Mouse (Mus musculus) hindbrain, embryonic 10.5 days (tissue): Measurements from ENCODE around the gene Gm28048. TPM values are rescaled to one million over a fixed set of nuclear protein-coding genes. Genes with fewer than 3 reads are reported as not detected.
A peak's percentile ranks its signal among the peaks of the same experiment; 100 is the strongest.

Source experiments
- DNase-seq: peaks from one replicate; pipeline ENCODE4 v3.0.0-alpha.2; 2017; ENCODE audit warnings: low spot score
- H3K27ac ChIP-seq: fragments of 300-500 bp; sonication (generic); 2 replicates; pipeline ENCODE4 v1.5.1; 2016; ENCODE audit warnings: mild to moderate bottlenecking, moderate library complexity
- H3K27me3 ChIP-seq: fragments of 300-500 bp; sonication (generic); 2 replicates; pipeline ENCODE4 v1.6.1; 2016; ENCODE audit warnings: mild to moderate bottlenecking; ENCODE audit not compliant: poor library complexity, insufficient read depth, severe bottlenecking
- H3K36me3 ChIP-seq: fragments of 300-500 bp; sonication (generic); 2 replicates; pipeline ENCODE4 v1.6.1; 2016; ENCODE audit warnings: mild to moderate bottlenecking, moderate library complexity
- H3K4me1 ChIP-seq: fragments of 300-500 bp; sonication (generic); replicated peaks from 2 replicates; pipeline ENCODE4 v1.6.1; 2016; ENCODE audit warnings: mild to moderate bottlenecking
- H3K4me3 ChIP-seq: fragments of 300-500 bp; sonication (generic); 2 replicates; pipeline ENCODE4 v1.5.1; 2016; ENCODE audit warnings: mild to moderate bottlenecking, moderate library complexity
- H3K9me3 ChIP-seq: fragments of 300-500 bp; sonication (generic); 2 replicates; pipeline ENCODE4 v1.6.1; 2016; ENCODE audit warnings: mild to moderate bottlenecking, moderate library complexity
- WGBS: fragments of 180-500 bp; shearing (Covaris S2); methylation state at CpG from one replicate; pipeline ENCODE4 v1.1.7; 2016; 5-methylcytosine and 5-hydroxymethylcytosine counted together
- polyA plus RNA-seq: library from polyadenylated mRNA; unstranded; fragments of >200 nt; fragmentation: Nextera tagmentation; extraction: Ambion mirVana; gene quantifications from 2 replicates; pipeline ENCODE4 v1.2.1, GENCODE M21; 2016

The Gm28048 gene
- polyA plus RNA-seq, result 3.3 and 4.5 TPM in 2 replicates

DNA sequence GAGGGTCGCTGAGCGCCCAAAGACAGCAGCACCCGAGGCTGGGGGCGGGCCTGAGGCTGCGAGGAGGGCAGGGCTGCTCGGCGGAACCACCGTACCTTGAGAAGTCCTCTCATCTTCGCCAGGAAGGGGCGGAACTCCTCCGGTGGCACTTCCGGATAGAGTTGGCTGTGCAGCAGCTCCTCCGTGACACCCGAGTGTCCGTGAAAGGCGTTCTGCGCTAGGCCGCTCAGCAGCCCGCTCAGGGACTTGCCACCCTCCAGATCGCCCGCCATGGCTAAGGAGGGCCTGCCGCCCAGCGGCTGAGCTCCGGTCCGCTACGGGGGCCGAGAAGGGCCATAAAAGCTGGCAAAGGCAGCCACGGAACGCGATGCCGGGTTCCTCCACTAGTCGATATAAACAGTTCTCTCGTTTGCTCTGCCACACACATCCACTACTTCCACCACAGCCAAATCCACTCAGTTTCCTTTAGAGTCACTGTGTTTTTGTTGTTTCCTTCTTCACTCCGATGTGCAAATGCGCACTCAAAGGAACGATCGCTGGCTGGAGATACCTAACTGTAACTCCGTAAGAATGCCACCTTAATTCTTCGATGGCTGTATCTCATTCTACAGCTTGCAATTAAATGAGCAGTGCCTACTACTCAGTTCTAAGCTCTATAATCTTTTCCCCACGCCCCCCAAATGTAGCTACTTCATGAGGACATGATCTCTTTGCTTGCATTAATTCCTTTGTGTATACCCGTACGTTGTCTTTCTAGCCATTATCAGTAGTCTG lies at the start of gene Gm28048, which contains the start of gene Commd1:
Gene Gm28048, minus strand, starts transcription at position 107 of the 774 bp plus-strand sequence.
Gene Commd1, minus strand, starts transcription at position 399 of the 774 bp plus-strand sequence.
- Histone ChIP-seq H3K4me3 (peak within 1 kb of the TSS; percentile 77), H3K4me1 (peaks cover 20% of the 10 kb centered on the region), H3K9me3 (no peaks in the 10 kb centered on the region), H3K27me3 (no peaks in the 10 kb centered on the region), H3K27ac (peak within 1 kb of the TSS; percentile 96), H3K36me3 (peaks cover 16% of the 10 kb centered on the region)
- WGBS, result 3% methylated on average over 42 of the region's 42 CpGs
- peak; percentile 96 for DNase-seq

DNA sequence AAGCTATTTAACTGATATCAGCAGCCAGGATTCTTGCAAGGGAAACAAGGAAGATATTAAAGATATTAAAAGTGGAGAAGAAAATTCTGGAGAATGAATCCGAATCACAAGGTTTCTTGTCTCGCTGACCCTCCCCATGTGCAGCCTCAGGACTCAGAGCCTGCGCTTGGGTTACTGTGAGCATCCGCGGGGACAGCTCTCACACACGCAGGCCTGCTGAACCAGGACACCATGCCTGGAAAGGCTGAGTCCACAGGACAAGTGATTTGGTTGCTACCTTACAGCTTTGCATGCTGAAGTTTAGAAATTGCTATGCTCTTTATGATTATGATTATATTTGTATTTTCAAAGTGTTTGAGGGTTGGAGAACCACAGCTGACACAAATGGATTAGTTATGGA lies 47.5 kb upstream of the Gm28048 start:
- Histone ChIP-seq H3K4me1 (no peaks in the 10 kb centered on the region), H3K9me3 (no peaks in the 10 kb centered on the region), H3K36me3 (no peaks in the 10 kb centered on the region), H3K27ac (no peak overlapping the region), H3K27me3 (no peaks in the 10 kb centered on the region), H3K4me3 (no peak overlapping the region)
- WGBS, result 87% methylated on average over 6 of the region's 6 CpGs
- DNase-seq, result no peak

DNA sequence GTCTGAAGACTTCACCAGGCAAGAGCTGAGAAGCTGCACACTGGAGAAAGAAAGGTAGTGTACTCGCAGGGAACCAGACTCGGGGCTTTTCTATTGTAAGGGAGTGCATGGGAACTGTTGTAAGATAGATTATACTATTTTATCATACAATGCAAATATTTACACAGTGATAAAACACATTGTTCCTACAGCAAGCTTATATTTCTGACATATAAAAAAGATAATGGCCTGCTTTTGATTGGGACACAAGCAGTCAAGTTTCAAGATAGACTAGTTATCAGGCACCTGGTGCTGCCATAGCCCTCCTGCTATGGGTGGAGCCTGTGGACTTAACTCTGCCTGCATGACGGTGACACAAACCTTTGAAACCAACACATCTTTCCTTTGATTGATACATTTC lies 47.1 kb upstream of the Gm28048 start:
- no peak overlapping the region for H3K27ac ChIP-seq
- H3K27me3 ChIP-seq, result no peaks in the 10 kb centered on the region
- no peak for DNase-seq
- H3K36me3 ChIP-seq, result no peaks in the 10 kb centered on the region
- 73% methylated on average over 3 of the region's 3 CpGs for WGBS
- no peaks in the 10 kb centered on the region for H3K4me1 ChIP-seq
- H3K9me3 ChIP-seq, result no peaks in the 10 kb centered on the region
- H3K4me3 ChIP-seq, result no peak overlapping the region

DNA sequence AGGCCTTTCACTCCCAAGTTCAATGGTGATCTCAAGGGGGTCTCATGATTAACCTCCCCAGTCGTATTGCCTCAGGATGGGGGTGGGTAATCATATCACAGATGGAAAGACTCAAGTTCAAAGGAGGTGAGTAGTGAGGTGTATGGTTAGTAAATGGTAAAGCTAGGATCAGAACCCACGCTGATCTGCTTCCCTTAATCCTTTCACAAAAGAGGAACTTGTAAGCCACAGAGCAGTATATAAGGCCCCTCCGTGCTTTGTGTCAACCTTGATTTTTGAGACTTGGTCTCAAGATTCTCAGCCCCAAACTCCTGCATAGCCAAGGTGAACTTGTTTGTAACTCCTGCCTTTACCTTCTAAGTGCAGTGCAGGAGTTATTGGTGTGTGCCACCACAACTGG lies 42.3 kb upstream of the Gm28048 start:
- 79% methylated on average over 3 of the region's 3 CpGs for WGBS
- DNase-seq, result no peak

DNA sequence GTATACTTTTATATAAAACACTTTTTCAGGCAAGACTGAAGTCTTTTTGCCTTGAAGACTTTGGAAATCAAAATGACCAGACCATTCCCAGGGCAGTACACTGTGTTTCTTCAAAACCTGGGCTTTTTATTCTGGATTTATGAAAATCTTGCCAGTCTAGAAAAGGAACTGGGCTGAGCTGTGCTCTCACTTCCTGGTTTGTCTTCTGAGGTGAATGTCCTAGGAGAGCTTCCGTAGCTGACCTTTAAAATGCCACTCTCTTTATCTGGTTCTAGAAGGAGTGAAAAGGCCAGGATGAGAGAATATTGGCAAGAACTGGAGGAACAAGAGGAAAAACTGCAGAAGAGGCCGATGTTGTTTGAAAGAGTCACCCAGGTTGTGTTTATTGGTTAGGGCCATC lies 41.3 kb upstream of the Gm28048 start:
- Histone ChIP-seq H3K27ac (no peak overlapping the region), H3K36me3 (no peaks in the 10 kb centered on the region), H3K4me3 (no peak overlapping the region), H3K9me3 (no peaks in the 10 kb centered on the region; the same call in 1 of the 2 replicates), H3K4me1 (0 out of 2 replicates have a peak, but pooled peaks cover 3% of the 10 kb centered on the region), H3K27me3 (no peaks in the 10 kb centered on the region)
- DNase-seq, result no peak
- 94% methylated on average over 2 of the region's 2 CpGs for WGBS

More for the DNA sequence above, 42.3 kb upstream of the Gm28048 start:
- Histone ChIP-seq H3K27me3 (no peaks in the 10 kb centered on the region), H3K36me3 (no peaks in the 10 kb centered on the region), H3K9me3 (no peaks in the 10 kb centered on the region), H3K4me1 (0 out of 2 replicates have a peak, but pooled peaks cover 3% of the 10 kb centered on the region), H3K4me3 (no peak overlapping the region), H3K27ac (no peak overlapping the region)

DNA sequence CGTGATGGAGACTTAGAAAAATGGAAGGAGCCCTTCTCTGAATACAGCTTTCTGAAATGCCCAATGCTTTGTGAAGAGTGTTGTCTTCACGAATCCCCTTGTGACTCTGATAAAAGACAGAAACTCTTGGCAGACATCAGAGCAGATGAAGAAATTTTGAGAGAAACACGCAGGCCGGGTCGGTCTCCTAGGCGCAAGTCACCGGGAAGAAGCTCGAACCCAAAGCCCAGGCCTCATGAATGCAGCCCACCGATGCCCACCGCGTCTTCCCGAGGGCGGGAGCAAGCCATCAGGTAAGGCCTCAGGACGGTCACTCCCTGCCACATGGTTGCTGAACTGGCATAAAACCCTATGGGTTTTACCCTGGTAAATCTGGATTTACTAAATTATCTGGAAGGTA lies 39.0 kb upstream of the Gm28048 start:
- H3K27me3 ChIP-seq, result no peaks in the 10 kb centered on the region
- WGBS, result 91% methylated on average over 14 of the region's 14 CpGs
- H3K27ac ChIP-seq, result no peak overlapping the region
- H3K36me3 ChIP-seq, result no peaks in the 10 kb centered on the region
- no peak overlapping the region for H3K4me3 ChIP-seq
- 0 out of 2 replicates have a peak, but pooled peaks cover 3% of the 10 kb centered on the region for H3K4me1 ChIP-seq
- no peaks in the 10 kb centered on the region; the same call in 1 of the 2 replicates for H3K9me3 ChIP-seq
- no peak for DNase-seq

DNA sequence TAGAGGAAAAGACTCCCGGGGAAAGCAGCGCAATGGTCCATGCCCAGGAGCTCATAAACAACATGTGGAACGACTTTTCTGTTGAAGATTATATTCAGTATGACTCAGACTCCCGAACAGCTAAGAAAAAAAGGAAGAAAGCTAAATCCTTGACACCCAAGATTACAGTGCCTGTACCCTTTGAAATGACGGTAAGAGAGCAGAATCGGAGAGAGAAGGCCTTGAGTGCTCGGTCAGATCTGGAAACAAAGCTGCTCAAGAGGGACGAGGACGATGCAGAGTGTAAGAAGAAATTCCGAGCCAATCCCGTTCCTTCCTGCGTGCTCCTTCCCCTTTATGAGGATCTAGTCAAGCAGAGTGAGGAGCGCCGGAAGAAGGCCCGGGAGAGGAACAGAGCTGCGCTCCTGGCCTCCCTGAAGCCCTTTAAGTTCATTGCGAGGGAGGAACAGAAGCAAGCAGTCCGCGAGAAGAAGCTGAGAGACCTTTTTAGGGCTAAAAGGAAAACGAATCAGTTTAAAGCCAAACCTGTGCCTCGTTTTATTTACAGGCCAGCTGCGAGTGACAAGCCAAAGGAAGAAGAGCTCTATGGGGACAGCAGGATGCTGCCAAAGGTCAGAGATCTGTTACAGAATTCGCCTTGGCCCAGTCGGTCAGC lies 38.4 kb upstream of the Gm28048 start:
- H3K27me3 ChIP-seq, result no peaks in the 10 kb centered on the region
- H3K27ac ChIP-seq, result no peak overlapping the region
- H3K4me1 ChIP-seq, result 0 out of 2 replicates have a peak, but pooled peaks cover 3% of the 10 kb centered on the region
- H3K9me3 ChIP-seq, result no peaks in the 10 kb centered on the region; the same call in 1 of the 2 replicates
- no peaks in the 10 kb centered on the region for H3K36me3 ChIP-seq
- WGBS, result 61% methylated on average over 24 of the region's 24 CpGs
- no peak for DNase-seq
- no peak overlapping the region for H3K4me3 ChIP-seq

DNA sequence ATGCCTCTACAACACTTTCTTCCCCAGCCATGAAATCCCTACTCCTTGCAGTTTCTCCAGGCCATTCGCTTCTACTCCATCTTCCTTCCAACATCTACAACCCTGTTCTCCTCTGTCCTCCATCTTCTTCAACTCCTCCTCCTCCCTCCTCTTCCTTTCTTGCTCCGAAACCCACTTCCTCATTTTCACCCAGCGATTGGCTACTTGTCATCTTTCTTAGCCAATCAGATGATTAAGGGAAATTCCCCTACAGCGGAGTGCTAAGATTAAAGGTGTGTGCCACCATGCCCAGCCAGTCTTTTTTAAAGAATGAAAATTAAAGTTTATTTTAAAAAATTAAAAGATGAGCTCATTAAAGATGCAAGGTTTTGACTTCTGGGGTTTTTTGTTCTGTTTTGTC lies 36.1 kb upstream of the Gm28048 start:
- H3K4me3 ChIP-seq, result no peak overlapping the region
- no peaks in the 10 kb centered on the region; the same call in 1 of the 2 replicates for H3K9me3 ChIP-seq
- H3K36me3 ChIP-seq, result no peaks in the 10 kb centered on the region
- 93% methylated on average over 4 of the region's 4 CpGs for WGBS
- no peaks in the 10 kb centered on the region for H3K27me3 ChIP-seq
- 0 out of 2 replicates have a peak, but pooled peaks cover 3% of the 10 kb centered on the region for H3K4me1 ChIP-seq
- no peak for DNase-seq
- no peak overlapping the region for H3K27ac ChIP-seq

DNA sequence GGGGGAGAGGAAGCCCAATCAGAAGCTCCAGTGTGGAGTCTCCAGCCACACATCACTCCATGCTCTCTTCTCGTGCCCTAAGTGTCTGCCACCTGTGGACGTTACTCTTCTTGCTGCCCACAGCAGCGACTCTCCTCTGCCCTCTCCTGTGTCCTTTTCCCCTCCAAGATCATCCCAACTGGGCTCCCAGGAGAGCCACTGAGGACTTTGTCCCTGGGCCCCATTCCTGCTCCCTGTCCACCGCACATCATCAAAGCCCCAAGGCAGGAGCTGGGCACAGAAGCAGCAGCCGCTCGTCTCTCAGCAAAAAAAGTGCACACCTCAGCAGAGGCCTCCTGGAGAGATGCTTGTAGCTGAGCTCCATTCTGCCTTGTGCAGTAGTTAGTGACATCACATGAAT lies 33.1 kb upstream of the Gm28048 start:
- H3K27me3 ChIP-seq, result no peaks in the 10 kb centered on the region
- no peaks in the 10 kb centered on the region for H3K36me3 ChIP-seq
- WGBS, result 74% methylated on average over 6 of the region's 6 CpGs
- H3K27ac ChIP-seq, result no peak overlapping the region
- DNase-seq, result no peak
- no peaks in the 10 kb centered on the region; the same call in 1 of the 2 replicates for H3K9me3 ChIP-seq
- no peak overlapping the region for H3K4me3 ChIP-seq
- no peaks in the 10 kb centered on the region for H3K4me1 ChIP-seq

DNA sequence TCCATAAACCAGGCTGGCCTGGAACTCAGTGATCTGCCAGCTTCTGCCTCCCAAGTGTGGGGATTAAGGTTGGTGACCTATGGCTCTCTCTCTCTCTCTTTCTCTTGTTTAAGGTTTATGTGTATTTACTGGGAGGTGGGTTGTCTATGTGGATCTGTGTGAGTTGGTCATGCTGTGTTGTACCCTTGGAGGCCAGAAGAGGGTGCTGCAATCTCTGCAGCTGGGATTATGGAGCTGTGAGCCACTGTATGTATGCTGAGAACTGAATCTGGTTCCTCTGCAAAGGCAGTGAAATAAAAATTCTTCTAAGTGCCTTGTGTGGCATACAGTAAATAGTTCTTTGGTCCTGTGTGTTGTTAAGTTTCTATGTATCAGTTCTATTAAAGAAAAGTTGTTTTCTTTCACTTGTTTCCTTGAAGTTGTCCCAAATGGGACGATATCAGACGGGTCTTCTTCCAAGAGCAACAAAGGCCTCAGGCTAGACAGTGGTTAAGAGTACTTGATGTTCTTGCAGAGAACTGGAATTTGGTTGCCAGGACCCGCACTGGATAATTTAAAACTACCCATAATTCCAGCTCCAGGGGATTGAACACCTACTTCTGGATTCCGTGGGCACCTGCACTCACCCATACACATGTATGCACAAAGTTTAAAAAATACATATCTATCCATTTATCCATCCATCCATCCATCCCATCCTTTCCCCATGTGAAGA lies 31.8 kb upstream of the Gm28048 start:
- Histone ChIP-seq H3K4me1 (peaks cover 4% of the 10 kb centered on the region), H3K9me3 (no peaks in the 10 kb centered on the region; the same call in 1 of the 2 replicates), H3K27me3 (0 out of 2 replicates have a peak, but pooled peaks cover 3% of the 10 kb centered on the region), H3K36me3 (no peaks in the 10 kb centered on the region), H3K4me3 (no peak overlapping the region), H3K27ac (no peak overlapping the region)
- peak; percentile 22 for DNase-seq
- 88% methylated on average over 4 of the region's 4 CpGs for WGBS

DNA sequence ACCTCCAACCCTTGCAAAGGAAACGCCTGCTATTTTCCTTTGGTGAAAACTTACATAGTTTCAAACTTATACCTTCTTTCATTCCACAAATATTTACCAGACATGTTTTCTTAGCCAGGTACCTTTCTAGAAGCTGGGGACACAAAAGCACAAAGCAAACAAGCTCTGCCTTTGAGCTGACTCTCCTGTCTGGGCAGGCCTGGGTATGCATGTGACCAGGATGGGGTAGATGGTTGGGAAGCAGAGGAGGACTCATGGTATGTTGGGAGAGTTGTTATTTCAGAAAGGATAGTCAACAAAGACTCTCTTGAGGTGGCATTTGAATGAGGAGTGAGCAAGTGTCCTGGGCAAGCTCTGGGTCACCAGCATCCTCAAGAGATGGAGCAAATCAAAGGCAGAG lies 31.2 kb upstream of the Gm28048 start:
- Histone ChIP-seq H3K4me3 (no peak overlapping the region), H3K9me3 (no peaks in the 10 kb centered on the region), H3K36me3 (no peaks in the 10 kb centered on the region), H3K27ac (no peak overlapping the region), H3K4me1 (peaks cover 5% of the 10 kb centered on the region), H3K27me3 (0 out of 2 replicates have a peak, but pooled peaks cover 3% of the 10 kb centered on the region)
- 71% methylated on average over 1 of the region's 1 CpGs for WGBS
- DNase-seq, result no peak

DNA sequence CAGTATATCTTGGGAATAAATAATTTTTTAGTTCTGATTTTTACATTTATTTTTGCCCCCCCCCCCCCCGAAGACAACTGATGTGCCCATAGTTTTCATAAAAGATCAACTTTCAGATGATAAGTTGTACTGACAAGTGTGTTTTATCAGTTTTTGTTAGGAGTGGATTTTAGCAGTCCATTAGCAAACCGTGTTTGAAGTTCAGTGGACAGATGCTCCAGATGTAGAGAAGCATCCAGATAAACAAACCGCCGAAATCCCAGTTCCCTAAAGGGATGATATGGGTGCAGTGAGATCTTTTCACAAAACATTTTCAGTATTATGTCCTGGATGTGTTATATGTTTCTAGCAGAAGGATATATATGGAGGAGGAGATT lies 26.9 kb upstream of the Gm28048 start:
- Histone ChIP-seq H3K27me3 (0 out of 2 replicates have a peak, but pooled peaks cover 3% of the 10 kb centered on the region), H3K36me3 (peaks cover 18% of the 10 kb centered on the region), H3K4me1 (peaks cover 11% of the 10 kb centered on the region), H3K9me3 (no peaks in the 10 kb centered on the region), H3K27ac (peak overlapping the region; percentile 93), H3K4me3 (peak overlapping the region; percentile 72)
- 49% methylated on average over 4 of the region's 4 CpGs for WGBS
- no peak for DNase-seq
